Mouse (Mus musculus): ENCODE data around the gene Foxo6. TPM values are rescaled to one million over a fixed set of nuclear protein-coding genes. Genes with fewer than 3 reads are reported as not detected.

Foxo6 gene
- polyA plus RNA-seq, 1 experiment from 2014 or later, result 0.32 TPM

GRCm38 (mm10) chr4:120314571-120314970 is 27.4 kb upstream of the Foxo6 start:
- Histone ChIP-seq H3K4me3 (no peak overlapping the region), H3K4me2 (no peak overlapping the region), H3K36me3 (no peaks in the 10 kb centered on the region), H3K9ac (no peak overlapping the region), H3K27ac (no peak overlapping the region), H3K4me1 (no peaks in the 10 kb centered on the region), H3K27me3 (no peaks in the 10 kb centered on the region), H3K9me3 (peaks cover 3% of the 10 kb centered on the region; the same call in 1 of the 2 replicates)
- ATAC-seq (ENCODE audit: insufficient number of reproducible peaks, insufficient read depth, low FRiP score, low TSS enrichment, low read depth), result no peak
- WGBS, result 56% methylated on average over 3 of the region's 3 CpGs

GRCm38 (mm10) chr4:120313309-120313708 is 26.2 kb upstream of the Foxo6 start:
- no peaks in the 10 kb centered on the region for H3K27me3 ChIP-seq
- 82% methylated on average over 5 of the region's 5 CpGs for WGBS
- no peak for ATAC-seq (ENCODE audit: insufficient number of reproducible peaks, insufficient read depth, low FRiP score, low TSS enrichment, low read depth)
- no peak overlapping the region for H3K27ac ChIP-seq
- H3K9ac ChIP-seq, result no peak overlapping the region
- no peaks in the 10 kb centered on the region for H3K4me1 ChIP-seq
- no peak overlapping the region for H3K4me3 ChIP-seq
- no peak overlapping the region for H3K4me2 ChIP-seq
- peaks cover 3% of the 10 kb centered on the region; the same call in 1 of the 2 replicates for H3K9me3 ChIP-seq
- H3K36me3 ChIP-seq, result no peaks in the 10 kb centered on the region

- Histone ChIP-seq H3K9ac (no peak overlapping the region), H3K27me3 (peaks cover 15% of the 10 kb centered on the region; the same call in 1 of the 2 replicates), H3K4me2 (no peak overlapping the region), H3K9me3 (no peaks in the 10 kb centered on the region), H3K27ac (no peak overlapping the region), H3K4me1 (no peaks in the 10 kb centered on the region), H3K36me3 (no peaks in the 10 kb centered on the region), H3K4me3 (no peak overlapping the region)
- no peak for ATAC-seq (ENCODE audit: insufficient number of reproducible peaks, insufficient read depth, low FRiP score, low TSS enrichment, low read depth)
- WGBS, result 29% methylated on average over 9 of the region's 9 CpGs
Measured at GRCm38 (mm10) chr4:120304580-120304979, 17.4 kb upstream of the Foxo6 start.

- 35% methylated on average over 7 of the region's 7 CpGs for WGBS
- no peaks in the 10 kb centered on the region for H3K36me3 ChIP-seq
- H3K27ac ChIP-seq, result no peak overlapping the region
- no peaks in the 10 kb centered on the region for H3K4me1 ChIP-seq
- no peak overlapping the region for H3K4me3 ChIP-seq
- no peaks in the 10 kb centered on the region for H3K9me3 ChIP-seq
- no peak for ATAC-seq (ENCODE audit: insufficient number of reproducible peaks, insufficient read depth, low FRiP score, low TSS enrichment, low read depth)
- no peak overlapping the region for H3K4me2 ChIP-seq
- 0 out of 2 replicates have a peak, but pooled peaks cover 5% of the 10 kb centered on the region for H3K27me3 ChIP-seq
- H3K9ac ChIP-seq, result no peak overlapping the region
Measured at GRCm38 (mm10) chr4:120299287-120299686, 12.1 kb upstream of the Foxo6 start.

- Histone ChIP-seq H3K36me3 (no peaks in the 10 kb centered on the region), H3K27ac (no peak overlapping the region), H3K4me3 (no peak overlapping the region), H3K4me2 (no peak overlapping the region), H3K27me3 (peaks cover 28% of the 10 kb centered on the region), H3K9me3 (no peaks in the 10 kb centered on the region), H3K9ac (no peak overlapping the region), H3K4me1 (peaks cover 16% of the 10 kb centered on the region)
- 80% methylated on average over 11 of the region's 11 CpGs for WGBS
- no peak for ATAC-seq (ENCODE audit: insufficient number of reproducible peaks, insufficient read depth, low FRiP score, low TSS enrichment, low read depth)
Measured at GRCm38 (mm10) chr4:120291106-120291822, 4.1 kb upstream of the Foxo6 start.

GRCm38 (mm10) chr4:120290486-120290885 is 3.3 kb upstream of the Foxo6 start:
- H3K4me1 ChIP-seq, result peaks cover 20% of the 10 kb centered on the region
- H3K27me3 ChIP-seq, result peaks cover 36% of the 10 kb centered on the region
- H3K4me3 ChIP-seq, result no peak overlapping the region
- no peak overlapping the region for H3K27ac ChIP-seq
- no peaks in the 10 kb centered on the region for H3K9me3 ChIP-seq
- no peak overlapping the region for H3K9ac ChIP-seq
- no peak for ATAC-seq (ENCODE audit: insufficient number of reproducible peaks, insufficient read depth, low FRiP score, low TSS enrichment, low read depth)
- 55% methylated on average over 5 of the region's 5 CpGs for WGBS
- no peak overlapping the region for H3K4me2 ChIP-seq
- H3K36me3 ChIP-seq, result no peaks in the 10 kb centered on the region

GRCm38 (mm10) chr4:120289181-120289965 is 2.2 kb upstream of the Foxo6 start:
- no peak overlapping the region for H3K4me2 ChIP-seq
- no peak overlapping the region for H3K9ac ChIP-seq
- no peak for ATAC-seq (ENCODE audit: insufficient number of reproducible peaks, insufficient read depth, low FRiP score, low TSS enrichment, low read depth)
- no peak overlapping the region for H3K27ac ChIP-seq
- H3K36me3 ChIP-seq, result no peaks in the 10 kb centered on the region
- no peaks in the 10 kb centered on the region for H3K9me3 ChIP-seq
- peaks cover 47% of the 10 kb centered on the region for H3K27me3 ChIP-seq
- no peak overlapping the region for H3K4me3 ChIP-seq
- WGBS, result 50% methylated on average over 3 of the region's 3 CpGs
- H3K4me1 ChIP-seq, result peaks cover 26% of the 10 kb centered on the region

GRCm38 (mm10) chr4:120286761-120287241 is 348 bp downstream of the Foxo6 start:
- under 1% methylated on average over 53 of the region's 53 CpGs for WGBS
- Histone ChIP-seq H3K36me3 (no peaks in the 10 kb centered on the region), H3K9ac (peak overlapping the region; percentile 71), H3K4me3 (peak overlapping the region; percentile 64), H3K27ac (no peak overlapping the region), H3K27me3 (peaks cover 72% of the 10 kb centered on the region), H3K9me3 (no peaks in the 10 kb centered on the region), H3K4me1 (peaks cover 45% of the 10 kb centered on the region), H3K4me2 (peak overlapping the region; percentile 100)
- no peak for ATAC-seq (ENCODE audit: insufficient number of reproducible peaks, insufficient read depth, low FRiP score, low TSS enrichment, low read depth)

- 80% methylated on average over 1 of the region's 1 CpGs for WGBS
- no peak overlapping the region for H3K27ac ChIP-seq
- H3K36me3 ChIP-seq, result no peaks in the 10 kb centered on the region
- no peaks in the 10 kb centered on the region for H3K9me3 ChIP-seq
- peaks cover 83% of the 10 kb centered on the region for H3K27me3 ChIP-seq
- peaks cover 52% of the 10 kb centered on the region for H3K4me1 ChIP-seq
- ATAC-seq (ENCODE audit: insufficient number of reproducible peaks, insufficient read depth, low FRiP score, low TSS enrichment, low read depth), result no peak
- no peak overlapping the region for H3K9ac ChIP-seq
- H3K4me3 ChIP-seq, result peak overlapping the region; percentile 64
- peak overlapping the region; percentile 100 for H3K4me2 ChIP-seq
Measured at GRCm38 (mm10) chr4:120285730-120286129, 1.4 kb downstream of the Foxo6 start.

GRCm38 (mm10) chr4:120285223-120285622 is 1.9 kb downstream of the Foxo6 start:
- Histone ChIP-seq H3K4me2 (peak overlapping the region; percentile 100), H3K4me1 (peaks cover 52% of the 10 kb centered on the region), H3K27me3 (peaks cover 84% of the 10 kb centered on the region), H3K4me3 (peak overlapping the region; percentile 64), H3K9me3 (no peaks in the 10 kb centered on the region), H3K9ac (peak overlapping the region; percentile 21; the same call in 1 of the 2 replicates), H3K27ac (no peak overlapping the region), H3K36me3 (no peaks in the 10 kb centered on the region)
- 65% methylated on average over 3 of the region's 3 CpGs for WGBS
- ATAC-seq (ENCODE audit: insufficient number of reproducible peaks, insufficient read depth, low FRiP score, low TSS enrichment, low read depth), result no peak

- Histone ChIP-seq H3K4me3 (no peak overlapping the region), H3K9ac (no peak overlapping the region), H3K4me1 (peaks cover 52% of the 10 kb centered on the region), H3K4me2 (no peak overlapping the region), H3K27me3 (peaks cover 87% of the 10 kb centered on the region), H3K27ac (no peak overlapping the region), H3K36me3 (no peaks in the 10 kb centered on the region), H3K9me3 (no peaks in the 10 kb centered on the region)
- ATAC-seq (ENCODE audit: insufficient number of reproducible peaks, insufficient read depth, low FRiP score, low TSS enrichment, low read depth), result no peak
- 73% methylated on average over 1 of the region's 1 CpGs for WGBS
Measured at GRCm38 (mm10) chr4:120284187-120284586, 3.0 kb downstream of the Foxo6 start.
